Mouse (Mus musculus): Measurements from ENCODE around the gene Zbtb9.
"Not testable (repeated sequence)": the region's sequence is repeated elsewhere in the genome, so short reads cannot be mapped to it uniquely, and the experiment has no call there.

Zbtb9 gene

DNA sequence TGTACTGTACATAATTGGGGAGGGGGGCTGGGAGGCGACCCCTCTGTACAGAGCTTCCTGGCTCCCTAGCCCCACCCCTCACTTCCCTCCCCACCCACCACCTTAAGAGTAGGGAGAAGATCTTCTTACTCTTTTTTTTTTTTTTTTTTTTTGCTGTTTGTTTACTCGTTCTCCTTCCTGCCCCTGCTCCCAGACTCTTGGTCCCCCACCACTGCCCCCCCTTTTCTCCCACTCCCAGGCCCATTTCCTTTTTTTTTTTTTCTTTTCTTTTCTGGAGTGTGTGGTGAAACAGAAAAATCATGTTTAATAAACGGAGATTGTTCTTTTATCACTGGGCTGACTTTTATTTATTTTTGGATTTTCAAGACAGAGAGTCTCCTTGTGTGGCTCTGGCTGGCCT, 860 bp upstream of the Zbtb9 start:
- DNase-seq = no peak

DNA sequence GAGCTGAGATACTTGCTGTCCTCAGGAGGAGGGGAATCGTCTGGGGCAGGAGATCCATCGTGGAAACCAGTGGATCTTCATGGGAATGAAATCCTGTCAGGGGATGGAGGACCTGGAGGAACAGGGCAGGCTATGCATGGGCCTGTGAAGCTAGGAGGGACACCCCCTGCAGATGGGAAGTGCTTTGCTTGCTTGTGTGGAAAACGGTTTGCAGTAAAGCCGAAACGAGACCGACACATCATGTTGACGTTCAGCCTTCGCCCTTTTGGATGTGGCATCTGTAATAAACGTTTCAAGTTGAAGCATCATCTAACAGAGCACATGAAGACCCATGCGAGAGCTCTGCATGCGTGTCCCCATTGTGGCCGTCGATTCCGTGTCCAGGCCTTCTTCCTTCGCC, 1.6 kb downstream of the Zbtb9 start:
- DNase-seq = no peak

DNA sequence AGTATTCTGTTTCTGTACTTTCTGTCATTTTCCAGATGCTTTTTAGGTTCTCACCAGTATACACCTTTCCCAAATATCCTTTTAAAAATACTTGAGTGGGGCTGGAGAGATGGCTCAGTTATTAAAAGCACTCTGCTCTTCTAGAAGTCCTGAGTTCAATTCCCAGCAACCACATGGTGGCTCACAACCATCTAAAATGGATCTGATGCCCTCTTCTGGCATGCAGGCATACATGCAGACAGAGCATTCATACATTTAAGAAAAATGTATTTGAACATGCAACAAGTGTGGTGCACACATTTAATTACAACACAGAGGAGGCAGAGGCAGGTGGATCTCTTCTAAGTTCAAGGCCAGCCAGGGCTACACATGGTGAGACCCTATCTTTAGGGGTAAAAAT, 2.4 kb downstream of the Zbtb9 start:
- DNase-seq = no peak

DNA sequence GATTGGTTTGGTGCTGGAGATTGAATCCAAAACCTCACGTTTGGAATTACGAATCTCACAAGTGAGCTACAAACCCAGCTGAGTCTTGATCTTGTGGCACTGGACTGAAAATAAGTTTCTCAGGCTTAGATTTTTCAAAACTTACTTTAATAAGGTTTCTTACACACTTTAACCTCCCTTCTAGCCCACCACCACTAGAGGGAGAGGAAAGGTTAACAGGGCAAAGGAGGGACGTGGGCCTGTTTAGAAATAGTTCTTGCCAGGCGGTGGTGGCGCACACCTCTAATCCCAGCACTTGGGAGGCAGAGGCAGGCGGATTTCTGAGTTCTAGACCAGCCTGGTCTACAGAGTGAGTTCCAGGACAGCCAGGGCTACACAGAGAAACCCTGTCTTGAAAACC, 4.4 kb downstream of the Zbtb9 start:
- DNase-seq = not testable (repeated sequence)

DNA sequence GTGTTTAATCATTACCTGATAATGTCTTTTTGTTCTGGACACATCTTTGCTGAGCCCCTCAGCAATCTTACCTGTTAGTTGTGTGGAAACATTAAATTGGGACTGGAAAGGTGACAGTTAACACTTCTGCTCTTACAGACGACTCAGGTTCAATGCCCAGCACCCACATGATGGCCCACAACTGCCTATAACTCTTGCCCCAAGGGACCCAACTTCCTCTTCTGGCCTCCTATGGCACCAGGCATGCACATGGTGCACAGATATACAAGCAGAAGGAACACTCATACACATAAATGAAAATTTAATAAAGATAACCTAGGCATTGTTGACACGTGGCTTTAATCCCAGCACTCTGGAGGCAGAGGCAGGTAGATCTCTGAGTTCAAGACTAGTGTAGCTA, 6.5 kb downstream of the Zbtb9 start:
- DNase-seq = no peak

DNA sequence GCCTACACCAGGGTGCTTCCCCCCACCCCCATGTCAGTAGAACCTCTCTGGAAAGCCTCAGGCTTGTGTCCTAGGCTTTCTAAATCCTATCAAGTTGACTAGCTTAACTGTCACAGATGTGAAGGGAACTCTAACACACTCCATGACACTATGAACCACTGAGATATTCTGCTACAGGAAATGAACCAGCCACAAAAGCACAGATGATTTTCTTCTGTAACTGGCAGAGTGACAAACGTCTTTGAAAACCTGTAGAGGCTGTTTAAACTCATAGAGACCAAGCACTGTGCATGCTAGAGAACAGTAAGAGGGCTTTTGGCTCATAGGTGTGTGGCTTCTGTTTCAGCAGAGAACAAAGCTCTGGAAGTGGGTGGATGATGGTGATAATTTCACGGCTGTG, 8.1 kb downstream of the Zbtb9 start:
- no peak for DNase-seq

DNA sequence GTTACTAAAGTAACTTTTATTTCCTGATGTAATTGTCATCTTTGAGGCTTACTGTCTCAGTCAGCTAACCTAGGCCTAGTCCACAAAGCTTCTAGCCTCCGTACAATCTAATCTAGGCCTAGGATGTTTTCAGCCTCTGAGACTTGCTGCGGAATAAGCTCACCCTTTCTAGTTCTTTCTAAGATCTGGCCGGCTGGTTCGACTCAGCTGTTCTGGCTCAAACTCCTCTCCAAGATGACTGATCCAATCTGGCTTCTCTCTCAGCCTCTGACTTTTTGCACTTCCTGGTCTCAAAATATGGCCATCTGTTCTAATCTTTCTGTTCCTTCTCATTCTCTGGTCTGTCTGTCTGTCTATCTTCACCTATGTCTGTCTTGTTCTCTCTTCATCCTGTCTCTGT, 10.4 kb downstream of the Zbtb9 start:
- DNase-seq = no peak

DNA sequence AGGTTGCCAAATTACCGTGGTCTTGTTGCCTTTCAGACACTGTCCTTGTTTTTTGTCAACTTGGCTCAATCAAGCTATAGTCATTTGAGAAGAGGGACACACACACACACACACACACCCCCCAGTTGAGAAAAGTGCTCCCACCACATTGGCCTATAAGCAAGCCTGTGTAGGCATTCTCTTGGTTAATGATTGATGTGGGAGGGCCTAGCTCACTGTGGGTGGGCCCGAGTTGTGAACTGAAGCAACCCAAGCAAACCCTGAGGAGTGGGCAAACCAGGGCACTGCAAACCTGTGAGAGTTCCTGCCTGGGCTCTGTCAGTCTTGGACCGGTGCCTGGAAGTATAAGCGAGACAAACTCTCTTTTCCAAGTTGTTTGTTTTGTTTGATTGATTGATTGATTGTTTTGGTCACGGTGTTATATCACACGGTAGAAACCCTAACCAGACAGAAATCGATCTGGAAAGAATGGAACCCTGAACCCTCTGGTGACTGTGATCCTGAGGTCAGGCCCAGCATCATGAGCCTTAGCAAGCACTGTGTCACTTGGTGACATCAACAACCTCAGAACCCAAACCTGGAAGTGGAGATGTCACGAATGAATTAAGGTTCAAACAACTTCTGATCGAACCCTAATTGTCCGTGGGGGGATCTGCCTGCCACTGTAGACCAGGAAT, 12.7 kb downstream of the Zbtb9 start:
- DNase-seq = no peak

DNA sequence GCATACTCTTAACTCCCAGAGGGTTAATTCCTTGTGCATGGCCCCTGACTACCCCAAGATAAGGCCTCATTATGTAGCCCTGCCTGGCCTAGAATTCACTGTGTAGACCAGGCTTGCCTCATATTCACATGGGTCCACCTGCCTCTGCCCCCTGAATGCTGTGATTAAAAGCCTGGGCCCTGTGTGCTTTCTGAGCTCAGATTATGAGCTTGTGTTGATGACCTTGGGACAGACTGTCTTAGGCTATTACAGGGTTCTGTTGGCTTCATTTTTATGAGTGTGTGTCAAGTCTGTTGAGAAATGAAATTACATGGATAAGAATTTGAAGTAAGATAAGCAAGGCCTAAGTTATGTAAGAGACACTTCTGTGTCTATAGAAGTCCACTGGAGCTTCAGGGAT, 17.6 kb downstream of the Zbtb9 start:
- DNase-seq = no peak

DNA sequence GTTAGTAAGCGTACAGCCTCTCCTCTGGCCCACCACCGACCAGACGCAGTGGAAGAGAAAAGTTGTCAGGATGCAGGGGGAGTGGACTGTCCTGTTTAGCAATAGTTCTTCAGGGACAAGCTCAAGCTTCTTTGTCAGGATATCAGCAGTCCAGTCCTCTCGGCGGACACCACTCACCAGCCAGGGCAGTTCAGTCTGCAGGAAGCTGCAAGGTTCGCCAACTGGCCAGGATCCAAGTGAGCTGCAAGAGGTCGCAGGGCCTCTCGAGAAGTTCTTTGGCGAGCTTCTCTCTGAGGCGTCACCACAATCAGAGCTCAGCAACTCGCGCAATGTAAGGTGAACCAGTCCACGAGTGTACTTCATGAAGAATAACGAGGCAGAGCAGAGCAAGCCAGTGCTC, 21.4 kb downstream of the Zbtb9 start:
- DNase-seq = peak; percentile 83

DNA sequence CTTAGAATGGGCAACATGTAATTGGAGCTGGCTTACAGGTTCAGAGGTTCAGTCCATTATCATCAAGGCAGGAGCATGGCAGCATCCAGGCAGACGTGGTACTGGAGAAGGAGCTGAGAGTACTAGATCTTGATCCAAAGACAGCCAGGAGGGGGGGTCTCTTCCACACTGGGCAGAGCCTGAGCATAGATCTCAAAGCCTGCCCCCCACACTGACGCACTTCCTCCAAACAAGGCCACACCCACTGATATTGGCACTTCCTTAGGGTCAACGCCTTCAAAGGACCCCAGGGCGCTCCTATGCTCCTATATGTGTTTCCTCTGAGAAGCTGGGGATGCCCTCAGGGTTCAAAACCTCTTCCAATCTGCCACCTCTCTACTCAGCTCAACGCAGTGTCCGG, 22.0 kb downstream of the Zbtb9 start:
- no peak for DNase-seq

DNA sequence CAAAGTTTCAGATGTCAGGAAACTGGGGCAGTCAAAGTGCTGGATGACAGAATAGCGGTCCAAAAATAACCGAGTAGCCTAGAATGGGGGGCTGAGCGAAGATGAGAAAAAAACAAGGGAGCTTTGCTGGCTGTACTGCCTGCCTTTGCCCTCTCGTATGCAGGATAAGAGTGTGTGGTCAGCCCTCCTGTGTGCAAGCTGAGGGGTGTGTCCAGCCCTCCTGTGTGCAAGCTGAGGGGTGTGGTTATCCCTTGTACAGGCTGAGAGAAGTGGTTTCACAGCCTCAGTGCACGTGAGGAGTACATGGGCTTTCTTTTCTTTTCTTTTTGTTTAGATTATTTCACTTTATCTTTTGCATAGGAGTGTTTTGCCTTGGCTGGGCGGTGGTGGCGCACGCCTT, 22.6 kb downstream of the Zbtb9 start:
- no peak for DNase-seq

DNA sequence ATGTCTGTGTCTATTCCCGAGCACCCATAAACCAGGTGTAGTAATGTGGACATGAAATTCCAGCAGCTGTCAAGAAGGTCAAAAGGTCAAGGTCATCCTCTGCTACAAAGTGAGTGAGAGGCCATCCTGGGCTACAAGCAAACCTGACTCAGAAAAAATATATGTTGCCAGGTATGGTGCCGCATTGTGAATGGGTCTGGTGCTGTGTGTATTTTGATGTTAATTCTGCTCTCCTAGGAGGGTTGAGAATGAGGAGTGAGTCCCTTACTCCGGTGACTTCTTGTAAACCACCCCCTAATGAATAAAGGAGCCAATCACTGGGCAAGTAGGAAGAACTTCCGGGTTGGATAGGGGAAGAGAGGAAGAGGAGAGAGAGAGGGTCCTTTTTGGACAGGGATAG, 24.7 kb downstream of the Zbtb9 start:
- DNase-seq = no peak

DNA sequence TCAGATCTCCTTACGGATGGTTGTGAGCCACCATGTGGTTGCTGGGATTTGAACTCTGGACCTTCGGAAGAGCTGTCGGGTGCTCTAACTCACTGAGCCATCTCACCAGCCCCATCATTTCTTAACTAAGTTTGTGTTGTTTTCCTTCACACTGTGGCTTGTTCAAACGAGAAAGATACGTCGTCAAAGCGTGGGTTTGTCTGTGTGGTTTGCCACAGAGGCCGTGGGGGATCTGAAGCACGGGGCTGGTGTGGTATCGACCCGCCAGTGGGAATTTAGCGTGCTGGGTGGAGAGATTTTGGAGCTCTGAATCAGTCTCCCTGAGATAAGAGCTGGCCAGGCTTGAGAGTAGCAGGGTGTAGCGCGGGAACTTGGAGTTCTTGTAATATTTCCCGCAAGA, 25.3 kb downstream of the Zbtb9 start:
- DNase-seq = no peak

DNA sequence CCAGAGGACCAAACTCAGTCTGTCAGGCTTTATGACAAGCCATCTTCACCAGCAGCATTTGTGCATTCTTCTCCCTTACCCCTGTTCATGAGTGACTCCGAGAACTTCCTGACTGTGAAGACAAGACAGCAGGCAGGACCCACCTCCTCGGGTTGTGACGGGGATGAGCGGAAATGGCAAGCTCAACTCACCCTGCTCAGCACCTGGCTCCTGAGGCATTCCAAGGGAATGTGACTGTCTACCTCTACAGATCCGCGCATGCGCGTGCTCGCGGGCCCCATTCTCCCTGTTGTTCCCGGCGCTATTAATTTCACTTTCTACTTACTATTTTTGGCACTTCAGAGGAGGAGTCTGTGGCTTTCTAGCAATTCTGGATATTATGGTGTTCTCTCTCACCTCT, 27.0 kb downstream of the Zbtb9 start:
- DNase-seq = no peak

DNA sequence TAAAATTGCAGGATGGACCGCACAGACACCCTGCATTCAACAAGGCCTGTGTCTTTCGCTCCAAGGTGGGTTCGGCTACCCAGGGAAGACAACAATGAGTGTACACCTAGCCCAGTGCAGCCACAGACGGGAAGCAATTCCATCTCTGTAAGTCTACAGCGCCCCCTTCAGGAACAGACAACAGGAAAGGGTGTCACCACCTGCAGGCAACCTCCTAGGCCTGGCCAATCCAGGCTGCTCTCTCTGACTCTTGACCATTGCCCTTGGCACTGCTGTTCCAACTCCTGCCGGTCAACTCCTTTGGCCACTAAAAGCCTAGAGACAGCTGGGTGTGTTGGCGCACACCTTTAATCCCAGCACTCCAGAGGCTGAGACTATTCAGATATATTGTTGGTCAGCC, 28.2 kb downstream of the Zbtb9 start:
- DNase-seq = peak; percentile 51

DNA sequence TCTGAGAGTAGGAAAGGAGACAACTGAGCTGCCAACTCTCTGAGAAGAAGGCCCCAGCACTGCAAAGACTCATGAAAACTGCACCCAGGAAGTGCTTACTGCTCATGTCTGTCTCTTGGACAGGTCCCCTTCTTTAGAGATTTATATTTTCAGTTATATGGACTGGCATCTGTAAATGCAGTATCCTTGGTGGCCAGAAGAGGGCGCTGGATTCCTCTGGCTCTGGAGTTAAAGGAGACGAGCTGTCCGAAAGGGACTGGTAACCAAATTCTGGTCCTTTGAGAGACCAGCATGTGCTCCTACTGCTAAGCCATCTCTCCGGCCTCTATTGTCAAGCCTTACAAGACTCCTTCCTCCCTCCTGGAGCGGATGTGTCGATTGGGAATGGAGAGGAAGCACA, 28.9 kb downstream of the Zbtb9 start:
- DNase-seq = peak; percentile 33

DNA sequence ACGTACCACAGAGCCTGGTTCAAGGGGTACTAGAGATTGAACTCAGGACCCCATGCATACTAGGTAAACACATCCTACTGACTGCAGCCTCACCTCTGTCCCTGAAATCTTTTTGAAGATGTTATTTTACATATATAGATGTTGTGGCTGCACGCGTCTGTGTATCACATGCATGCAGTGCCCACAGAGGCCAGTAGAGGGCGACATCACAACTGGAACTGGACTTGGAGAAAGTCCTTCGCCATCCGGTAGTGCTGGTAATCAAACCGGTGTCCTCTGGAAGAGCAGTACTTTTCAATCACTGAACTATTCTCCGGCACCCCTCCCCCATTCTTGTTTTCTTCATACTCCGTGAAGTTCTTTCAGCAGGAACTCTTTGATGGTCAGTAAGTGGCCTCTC, 31.5 kb downstream of the Zbtb9 start:
- peak; percentile 79 for DNase-seq

DNA sequence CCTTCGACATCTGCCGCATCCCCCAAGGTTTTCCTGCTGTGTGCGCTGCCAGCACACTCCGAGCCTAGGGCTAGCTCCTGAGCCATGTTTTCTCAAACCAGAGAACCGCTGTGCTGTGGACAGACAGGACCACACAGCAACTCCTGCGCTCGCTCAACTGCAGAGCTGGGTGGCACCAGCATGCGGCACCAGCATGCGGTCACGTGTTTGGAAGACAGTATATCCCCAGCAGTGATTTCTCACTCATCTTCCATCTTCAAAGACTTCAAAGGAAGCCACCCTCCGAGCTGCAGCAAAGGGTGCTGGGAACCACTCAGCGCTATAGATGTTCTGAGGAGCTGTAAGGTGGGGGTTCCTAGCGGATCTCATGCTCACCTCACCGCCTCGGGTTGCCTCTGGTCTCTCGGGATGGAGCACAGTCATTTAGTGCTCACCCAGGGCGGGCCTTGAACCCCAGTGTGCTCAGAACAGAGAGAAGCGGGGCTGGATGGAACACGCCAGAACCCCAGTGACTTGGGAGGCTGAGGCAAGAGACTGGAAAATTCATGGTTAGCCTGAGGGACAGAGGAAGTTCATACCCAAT, 32.0 kb downstream of the Zbtb9 start:
- no peak for DNase-seq

DNA sequence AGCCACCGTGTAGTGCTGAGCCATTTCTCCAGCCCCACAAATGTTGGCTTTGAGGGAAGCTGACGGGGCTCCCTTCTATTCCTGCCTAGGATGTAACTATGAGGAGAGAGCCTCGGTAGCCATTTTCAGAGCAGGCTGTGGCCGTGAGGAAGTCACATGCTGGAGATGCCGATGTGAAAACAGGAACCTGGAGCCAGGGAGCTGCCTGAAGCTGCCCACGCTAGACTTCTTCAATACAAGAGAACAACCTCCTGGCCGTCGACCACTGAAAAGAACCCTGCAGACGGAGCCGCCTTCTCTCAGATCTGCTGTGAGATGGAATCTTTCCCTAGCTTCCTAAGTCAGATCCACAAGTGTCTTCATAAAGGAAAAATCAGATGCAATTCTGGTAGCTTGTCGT, 32.7 kb downstream of the Zbtb9 start:
- no peak for DNase-seq

DNA sequence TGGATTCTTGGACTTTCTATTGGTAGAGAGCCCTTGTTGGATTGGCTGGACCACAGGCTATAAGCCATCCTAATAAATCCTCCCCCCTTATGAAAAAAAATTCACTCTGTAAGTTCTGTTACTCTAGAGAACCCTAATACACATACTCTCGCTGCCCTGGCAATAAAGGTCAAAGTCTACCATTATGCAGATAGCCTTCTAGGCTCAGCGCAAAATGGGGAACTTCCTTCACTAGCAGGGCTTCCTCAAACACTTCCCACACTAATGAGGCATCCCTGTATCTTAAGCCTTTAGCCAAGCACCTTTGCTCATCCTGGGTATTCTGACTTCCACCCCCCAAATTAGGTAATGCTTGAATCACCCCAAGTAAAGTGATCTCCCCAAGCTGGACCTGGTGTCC, 35.3 kb downstream of the Zbtb9 start:
- no peak for DNase-seq

DNA sequence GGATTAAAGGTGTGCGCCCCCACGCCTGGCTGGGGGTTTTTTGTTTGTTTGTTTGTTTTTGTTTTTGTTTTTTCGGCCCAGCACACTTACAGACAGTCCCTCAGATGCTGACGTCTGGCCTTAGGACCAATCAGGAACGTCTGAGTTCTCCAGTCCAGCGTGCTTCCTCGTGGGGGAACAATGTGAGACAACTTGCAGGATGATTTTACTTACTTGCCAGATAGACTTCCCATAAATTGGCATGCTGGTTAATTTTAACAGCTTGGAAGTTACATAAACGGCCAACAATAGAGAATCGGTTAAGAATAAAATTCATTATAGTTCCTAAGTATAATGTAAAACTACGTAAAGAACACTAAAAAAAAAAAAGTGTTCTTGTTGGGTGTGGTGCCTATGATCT, 38.2 kb downstream of the Zbtb9 start:
- DNase-seq = no peak

DNA sequence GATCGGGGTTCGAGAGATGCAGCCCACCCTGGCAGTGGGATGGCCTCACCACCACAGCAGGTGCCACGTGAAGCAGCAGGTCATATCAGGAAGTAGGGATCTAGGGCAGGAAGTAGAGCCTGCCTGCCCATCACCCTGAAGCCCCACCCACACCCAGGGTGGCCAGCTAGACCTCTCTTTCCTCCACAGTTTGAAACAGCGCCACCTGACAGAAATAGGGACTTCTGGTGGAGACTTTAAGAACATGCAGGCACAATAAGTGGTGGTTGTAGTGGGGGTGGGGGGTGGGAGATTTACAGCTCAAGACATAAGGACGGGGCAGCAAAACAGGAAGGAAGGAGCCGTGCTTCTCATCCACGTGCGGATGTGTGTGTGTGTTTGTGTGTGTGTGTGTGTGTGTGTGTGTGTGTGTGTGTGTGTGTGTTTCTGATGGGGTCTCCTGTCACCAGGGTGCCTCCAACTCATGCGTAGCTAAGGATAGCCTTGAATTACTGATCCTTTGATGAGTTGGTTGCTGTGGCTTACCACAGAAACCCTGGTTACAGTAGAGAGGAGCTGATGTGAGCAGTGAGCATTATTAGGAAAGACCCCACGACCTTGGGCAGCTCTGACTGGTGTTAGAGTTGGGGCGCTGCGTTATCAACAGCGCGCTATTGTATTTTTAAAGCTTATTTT, 39.2 kb downstream of the Zbtb9 start:
- peak; percentile 27 for DNase-seq

DNA sequence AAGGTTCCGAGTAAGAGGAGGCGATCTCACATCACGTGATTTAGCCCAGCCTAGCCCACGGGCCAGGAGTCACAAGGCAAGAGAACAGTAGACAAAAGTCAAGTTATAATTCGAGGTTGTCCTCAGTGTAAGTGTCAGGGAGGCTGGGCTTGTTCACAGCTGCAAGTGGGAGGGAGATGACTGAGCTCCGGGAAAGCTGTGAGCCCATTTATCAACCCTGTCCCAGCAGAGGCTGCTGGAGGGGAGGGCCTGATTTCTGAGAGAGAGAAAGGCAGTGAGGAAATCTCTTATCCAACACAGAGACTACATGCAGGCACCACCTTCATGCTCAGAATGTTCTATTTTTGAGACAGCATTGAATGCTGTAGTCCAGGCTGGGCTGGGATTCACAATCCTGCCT, 39.9 kb downstream of the Zbtb9 start:
- no peak for DNase-seq

All from lung, postnatal 14 days (tissue).